Mouse (Mus musculus) limb, embryonic 10.5 days (tissue): ENCODE data around the gene 1700037C18Rik. TPM values are rescaled to one million over a fixed set of nuclear protein-coding genes. Genes with fewer than 3 reads are reported as not detected.

Experiments used
- DNase-seq: peaks from one replicate; pipeline ENCODE4 v3.0.0-alpha.2; 2017; ENCODE audit warnings: low spot score
- H3K27ac ChIP-seq: fragments of 300-500 bp; sonication (generic); 2 replicates; pipeline ENCODE4 v1.5.1; 2016; ENCODE audit warnings: mild to moderate bottlenecking
- H3K27me3 ChIP-seq: fragments of 300-500 bp; sonication (generic); 2 replicates; pipeline ENCODE4 v1.6.1; 2016; ENCODE audit warnings: low read depth, mild to moderate bottlenecking; ENCODE audit not compliant: poor library complexity, severe bottlenecking
- H3K36me3 ChIP-seq: fragments of 300-500 bp; sonication (generic); 2 replicates; pipeline ENCODE4 v1.6.1; 2016; ENCODE audit warnings: mild to moderate bottlenecking, moderate library complexity
- H3K4me1 ChIP-seq: fragments of 300-500 bp; sonication (generic); 2 replicates; pipeline ENCODE4 v1.6.1; 2016
- H3K4me3 ChIP-seq: fragments of 300-500 bp; sonication (generic); 2 replicates; pipeline ENCODE4 v1.5.1; 2016; ENCODE audit warnings: mild to moderate bottlenecking, moderate library complexity
- H3K9me3 ChIP-seq: fragments of 300-500 bp; sonication (generic); replicated peaks from 2 replicates; pipeline ENCODE4 v1.6.1; 2016; ENCODE audit warnings: mild to moderate bottlenecking
- WGBS: fragments of 180-500 bp; shearing (Covaris S2); methylation state at CpG from one replicate; pipeline ENCODE4 v1.1.7; 2016; 5-methylcytosine and 5-hydroxymethylcytosine counted together
- polyA plus RNA-seq: library from polyadenylated mRNA; unstranded; fragments of >200 nt; fragmentation: Nextera tagmentation; extraction: Ambion mirVana; gene quantifications from 2 replicates; pipeline ENCODE4 v1.2.1, GENCODE M21; 2016

The 1700037C18Rik gene
- polyA plus RNA-seq, result 7.7 and 8.8 TPM in 2 replicates

- under 1% methylated on average over 33 of the region's 33 CpGs for WGBS
- Histone ChIP-seq H3K36me3 (peaks cover 55% of the 10 kb centered on the region), H3K27me3 (no peaks in the 10 kb centered on the region), H3K4me3 (peak within 1 kb of the TSS; percentile 72), H3K9me3 (no peaks in the 10 kb centered on the region), H3K27ac (peak within 1 kb of the TSS; percentile 85), H3K4me1 (peaks cover 17% of the 10 kb centered on the region)
- DNase-seq, result peak; percentile 91
Measured at GRCm38 (mm10) chr16:3908537-3909111, at the start of gene 1700037C18Rik, which contains the start of gene Cluap1. Gene 1700037C18Rik, minus strand, starts transcription at chr16:3908689. Gene Cluap1, plus strand, starts transcription at chr16:3908801.

- Histone ChIP-seq H3K4me1 (no peaks in the 10 kb centered on the region), H3K36me3 (no peaks in the 10 kb centered on the region), H3K4me3 (no peak overlapping the region), H3K27me3 (no peaks in the 10 kb centered on the region), H3K27ac (no peak overlapping the region), H3K9me3 (no peaks in the 10 kb centered on the region)
- DNase-seq, result no peak
- 87% methylated on average over 6 of the region's 6 CpGs for WGBS
Measured at GRCm38 (mm10) chr16:3956369-3956768, 47.9 kb upstream of the 1700037C18Rik start.

GRCm38 (mm10) chr16:3951141-3951540, 42.7 kb upstream of the 1700037C18Rik start:
- Histone ChIP-seq H3K36me3 (no peaks in the 10 kb centered on the region), H3K9me3 (no peaks in the 10 kb centered on the region; the same call in 1 of the 2 replicates), H3K27me3 (no peaks in the 10 kb centered on the region), H3K4me1 (no peaks in the 10 kb centered on the region), H3K27ac (no peak overlapping the region), H3K4me3 (no peak overlapping the region)
- WGBS, result 92% methylated on average over 1 of the region's 1 CpGs
- DNase-seq, result no peak

- peaks cover 77% of the 10 kb centered on the region for H3K36me3 ChIP-seq
- H3K9me3 ChIP-seq, result no peaks in the 10 kb centered on the region
- no peaks in the 10 kb centered on the region for H3K27me3 ChIP-seq
- no peak overlapping the region for H3K4me3 ChIP-seq
- no peaks in the 10 kb centered on the region for H3K4me1 ChIP-seq
- WGBS, result 90% methylated on average over 4 of the region's 4 CpGs
- H3K27ac ChIP-seq, result no peak overlapping the region
- no peak for DNase-seq
Measured at GRCm38 (mm10) chr16:3934701-3935100, 26.2 kb upstream of the 1700037C18Rik start.

GRCm38 (mm10) chr16:3934091-3934490, 25.6 kb upstream of the 1700037C18Rik start:
- WGBS, result 98% methylated on average over 1 of the region's 1 CpGs
- Histone ChIP-seq H3K27ac (no peak overlapping the region), H3K4me1 (no peaks in the 10 kb centered on the region), H3K9me3 (no peaks in the 10 kb centered on the region), H3K4me3 (no peak overlapping the region), H3K36me3 (peaks cover 78% of the 10 kb centered on the region), H3K27me3 (no peaks in the 10 kb centered on the region)
- no peak for DNase-seq

GRCm38 (mm10) chr16:3933536-3933935, 25.0 kb upstream of the 1700037C18Rik start:
- Histone ChIP-seq H3K27ac (no peak overlapping the region), H3K4me3 (no peak overlapping the region), H3K36me3 (peaks cover 76% of the 10 kb centered on the region), H3K27me3 (no peaks in the 10 kb centered on the region), H3K4me1 (no peaks in the 10 kb centered on the region), H3K9me3 (no peaks in the 10 kb centered on the region)
- WGBS, result 90% methylated on average over 6 of the region's 6 CpGs
- no peak for DNase-seq

GRCm38 (mm10) chr16:3929151-3929550, 20.7 kb upstream of the 1700037C18Rik start:
- Histone ChIP-seq H3K36me3 (peaks cover 71% of the 10 kb centered on the region), H3K4me1 (no peaks in the 10 kb centered on the region), H3K4me3 (no peak overlapping the region), H3K27ac (no peak overlapping the region), H3K9me3 (no peaks in the 10 kb centered on the region), H3K27me3 (no peaks in the 10 kb centered on the region)
- DNase-seq, result no peak
- 89% methylated on average over 7 of the region's 7 CpGs for WGBS

- H3K27ac ChIP-seq, result no peak overlapping the region
- 69% methylated on average over 1 of the region's 1 CpGs for WGBS
- H3K9me3 ChIP-seq, result no peaks in the 10 kb centered on the region
- DNase-seq, result no peak
- H3K36me3 ChIP-seq, result peaks cover 71% of the 10 kb centered on the region
- H3K27me3 ChIP-seq, result no peaks in the 10 kb centered on the region
- H3K4me3 ChIP-seq, result no peak overlapping the region
- peaks cover 4% of the 10 kb centered on the region; the same call in 1 of the 2 replicates for H3K4me1 ChIP-seq
Measured at GRCm38 (mm10) chr16:3928582-3928981, 20.1 kb upstream of the 1700037C18Rik start.

GRCm38 (mm10) chr16:3923966-3924365, 15.5 kb upstream of the 1700037C18Rik start:
- no peak for DNase-seq
- peaks cover 4% of the 10 kb centered on the region; the same call in 1 of the 2 replicates for H3K4me1 ChIP-seq
- H3K36me3 ChIP-seq, result peaks cover 64% of the 10 kb centered on the region
- H3K27ac ChIP-seq, result peak overlapping the region; percentile 70; the same call in 1 of the 2 replicates
- H3K4me3 ChIP-seq, result no peak overlapping the region
- WGBS, result 47% methylated on average over 4 of the region's 4 CpGs
- H3K9me3 ChIP-seq, result no peaks in the 10 kb centered on the region
- no peaks in the 10 kb centered on the region for H3K27me3 ChIP-seq

DNA sequence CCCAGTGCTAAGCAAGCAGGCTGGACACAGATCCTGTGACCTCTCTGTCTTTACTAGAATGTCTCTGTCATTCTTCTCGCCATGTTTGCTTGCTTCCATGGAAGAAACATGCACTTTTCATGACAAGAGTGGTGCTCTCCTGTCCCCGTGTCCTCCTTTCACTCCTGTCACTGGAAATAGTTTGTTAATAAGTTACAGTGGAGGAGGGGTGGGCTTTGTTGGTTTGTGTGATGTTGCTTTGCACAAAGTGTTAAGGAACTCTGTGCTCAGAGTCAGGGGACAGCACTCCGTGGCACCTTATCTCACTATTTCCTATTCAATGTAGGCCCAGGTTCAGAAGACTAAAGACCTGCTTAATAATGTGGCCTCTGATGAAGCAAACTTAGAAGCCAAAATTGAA, 15.0 kb upstream of the 1700037C18Rik start:
- Histone ChIP-seq H3K27me3 (no peaks in the 10 kb centered on the region), H3K4me3 (no peak overlapping the region), H3K9me3 (no peaks in the 10 kb centered on the region), H3K4me1 (peaks cover 4% of the 10 kb centered on the region; the same call in 1 of the 2 replicates), H3K27ac (peak overlapping the region; percentile 70; the same call in 1 of the 2 replicates), H3K36me3 (peaks cover 61% of the 10 kb centered on the region)
- no peak for DNase-seq
- 91% methylated on average over 3 of the region's 3 CpGs for WGBS

GRCm38 (mm10) chr16:3920756-3921155, 12.3 kb upstream of the 1700037C18Rik start:
- peaks cover 54% of the 10 kb centered on the region for H3K36me3 ChIP-seq

DNA sequence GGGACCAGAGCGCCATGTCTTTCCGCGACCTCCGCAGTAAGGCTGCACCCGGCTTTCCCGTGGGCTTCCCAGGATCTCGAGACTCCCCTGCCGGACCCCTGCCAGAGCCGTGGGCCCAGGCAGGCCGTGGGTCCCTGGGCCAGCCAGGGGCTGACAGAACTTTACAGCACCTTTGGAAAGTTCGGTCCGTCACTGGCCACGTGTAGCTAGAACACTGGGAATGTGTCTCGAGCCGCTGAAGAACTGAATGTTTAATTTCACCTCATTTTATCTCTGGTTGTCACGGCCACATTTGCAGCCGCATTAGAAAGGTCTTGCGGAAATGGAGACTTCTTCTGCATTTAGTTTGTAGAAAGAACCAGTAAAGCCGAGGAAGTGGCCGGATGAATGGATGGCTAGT, 629 bp upstream of the 1700037C18Rik start:
- H3K36me3 ChIP-seq, result peaks cover 55% of the 10 kb centered on the region
- H3K4me3 ChIP-seq, result peak overlapping the region; percentile 72
- H3K27me3 ChIP-seq, result no peaks in the 10 kb centered on the region
- peaks cover 17% of the 10 kb centered on the region for H3K4me1 ChIP-seq
- peak overlapping the region; percentile 85 for H3K27ac ChIP-seq
- no peak for DNase-seq
- WGBS, result 13% methylated on average over 20 of the region's 20 CpGs
- H3K9me3 ChIP-seq, result no peaks in the 10 kb centered on the region

More at GRCm38 (mm10) chr16:3920756-3921155, 12.3 kb upstream of the 1700037C18Rik start:
- H3K27ac ChIP-seq, result no peak overlapping the region
- H3K4me1 ChIP-seq, result peaks cover 4% of the 10 kb centered on the region; the same call in 1 of the 2 replicates
- no peaks in the 10 kb centered on the region for H3K27me3 ChIP-seq
- H3K9me3 ChIP-seq, result no peaks in the 10 kb centered on the region
- no peak for DNase-seq
- 97% methylated on average over 2 of the region's 2 CpGs for WGBS
- no peak overlapping the region for H3K4me3 ChIP-seq

DNA sequence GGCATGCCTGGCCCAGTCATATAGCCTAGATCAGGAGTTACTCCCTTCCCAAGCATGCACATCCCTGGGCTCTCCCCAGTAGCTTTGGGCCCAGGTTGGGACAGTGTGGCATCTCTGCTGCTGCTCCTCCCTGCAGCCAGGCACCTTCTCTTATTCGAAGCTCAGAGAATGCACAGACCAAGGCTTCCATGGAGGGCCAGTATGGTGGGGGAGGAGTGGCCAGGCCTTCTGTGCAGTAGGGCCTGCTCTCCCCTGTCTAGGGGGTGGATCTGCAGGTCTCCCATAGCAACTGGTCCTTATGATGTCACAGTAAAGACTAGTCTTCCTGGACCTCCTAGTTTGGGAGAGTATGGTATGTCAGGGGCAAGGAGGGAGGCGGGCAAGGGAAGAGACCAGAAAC, 1.0 kb downstream of the 1700037C18Rik start:
- DNase-seq, result no peak

More for the DNA sequence above, 1.0 kb downstream of the 1700037C18Rik start:
- 80% methylated on average over 2 of the region's 2 CpGs for WGBS
- Histone ChIP-seq H3K36me3 (peaks cover 55% of the 10 kb centered on the region), H3K4me1 (peaks cover 17% of the 10 kb centered on the region), H3K4me3 (no peak overlapping the region), H3K27me3 (no peaks in the 10 kb centered on the region), H3K9me3 (no peaks in the 10 kb centered on the region), H3K27ac (no peak overlapping the region)
